Mouse (Mus musculus): ENCODE data around the gene Trmt44.

Trmt44 gene

DNA sequence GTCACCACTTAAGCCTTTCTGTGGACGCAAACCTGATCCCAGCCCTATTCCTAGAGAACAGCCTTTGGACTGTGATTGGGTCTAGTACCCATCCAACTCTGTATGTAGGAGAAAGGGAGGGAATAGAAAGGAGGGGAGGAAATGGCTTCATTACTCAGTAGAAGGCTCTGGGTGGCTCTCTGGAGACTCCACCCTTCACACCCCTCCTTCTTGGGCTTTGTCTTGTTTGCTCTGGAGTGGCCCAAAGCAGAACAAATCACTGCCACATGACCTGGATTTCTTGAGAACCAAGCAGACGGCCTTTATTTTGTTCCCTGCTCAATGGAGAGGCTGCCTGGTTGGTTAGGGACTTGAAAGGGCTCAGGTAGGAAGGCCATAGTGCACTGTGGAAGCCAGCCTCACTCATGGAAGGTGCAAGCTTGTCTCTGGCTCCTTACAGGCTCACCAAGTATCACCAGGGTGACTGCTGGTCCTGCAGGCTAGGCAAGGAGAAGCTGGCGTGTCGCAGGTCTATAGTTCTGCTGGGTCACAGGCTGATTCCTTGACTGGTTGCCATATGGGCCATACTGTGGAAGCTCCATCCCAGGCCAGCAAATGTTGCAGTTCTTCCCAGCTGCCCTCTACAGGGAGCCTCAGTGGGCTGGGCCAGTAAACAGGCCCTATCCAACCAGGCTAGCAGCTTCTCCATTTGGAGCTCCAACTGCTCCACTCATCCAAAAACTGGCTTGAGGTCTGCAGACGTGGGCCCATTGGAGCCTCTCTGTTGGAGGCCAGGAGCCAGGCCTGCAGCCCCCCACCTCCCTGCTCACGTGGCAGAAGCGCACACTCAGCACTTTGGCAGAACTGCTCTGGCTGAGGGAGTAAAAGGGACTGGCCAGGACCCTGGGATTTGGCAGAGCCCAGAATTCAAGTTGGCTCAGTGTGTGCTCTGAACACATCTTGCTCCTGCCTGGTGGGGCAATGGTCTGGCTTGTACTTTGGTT, 22.7 kb downstream of the Trmt44 start:
- DNase-seq (ENCODE audit: low read depth in 1 of 2, low spot score in 2 of 2): no peak

DNA sequence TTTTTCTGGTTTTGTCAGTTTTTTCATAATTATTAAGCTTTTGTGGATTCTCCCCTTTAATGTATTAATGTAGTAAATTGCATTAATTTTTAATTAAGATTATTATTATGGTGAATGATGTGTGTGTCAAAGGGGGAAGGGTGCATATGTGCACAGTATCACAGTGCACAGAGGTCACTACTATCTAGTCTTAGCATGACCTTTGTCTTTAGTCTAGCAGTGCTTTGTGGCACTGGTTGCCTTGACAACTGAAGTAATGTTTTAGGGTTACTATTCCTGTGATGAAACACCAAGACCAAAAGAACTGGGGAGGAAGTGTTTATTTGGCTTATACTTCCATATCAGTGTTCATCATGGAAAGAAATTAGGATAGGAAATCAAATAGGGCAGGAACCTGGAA, 28.7 kb downstream of the Trmt44 start:
- no peak for DNase-seq (ENCODE audit: low read depth in 1 of 2, low spot score in 2 of 2)

- no peak for DNase-seq (ENCODE audit: low read depth in 1 of 2, low spot score in 2 of 2)
These were observed 33.6 kb downstream of the Trmt44 start for GRCm38 (mm10) chr5:35541059-35541790.

GRCm38 (mm10) chr5:35540555-35540954, 34.3 kb downstream of the Trmt44 start:
- DNase-seq (ENCODE audit: low read depth in 1 of 2, low spot score in 2 of 2): no peak

DNA sequence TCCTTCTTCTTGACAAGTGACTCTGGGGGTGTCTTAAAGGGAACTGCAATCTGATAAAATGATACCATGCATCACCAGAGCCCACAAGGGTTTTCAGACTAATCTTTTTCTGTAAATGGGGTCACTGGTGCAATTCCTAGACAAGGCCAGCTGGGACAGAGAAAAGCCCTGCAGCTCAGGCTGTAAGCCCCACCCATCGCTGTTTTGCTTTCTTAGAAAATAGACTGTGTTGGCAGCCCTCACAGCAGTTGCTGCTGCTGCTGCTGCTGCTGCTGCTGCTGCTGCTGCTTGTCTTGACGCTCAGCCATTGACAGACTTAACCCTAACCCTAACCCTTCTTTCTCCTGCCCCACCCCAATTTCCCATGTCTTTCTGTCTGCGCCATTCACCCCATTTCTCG, 35.3 kb downstream of the Trmt44 start:
- no peak for DNase-seq (ENCODE audit: low read depth in 1 of 2, low spot score in 2 of 2)

- no peak for DNase-seq (ENCODE audit: low read depth in 1 of 2, low spot score in 2 of 2)
These were observed 36.8 kb downstream of the Trmt44 start for GRCm38 (mm10) chr5:35538022-35538421.

- no peak for DNase-seq (ENCODE audit: low read depth in 1 of 2, low spot score in 2 of 2)
These were observed 37.4 kb downstream of the Trmt44 start for GRCm38 (mm10) chr5:35537474-35537873.

DNA sequence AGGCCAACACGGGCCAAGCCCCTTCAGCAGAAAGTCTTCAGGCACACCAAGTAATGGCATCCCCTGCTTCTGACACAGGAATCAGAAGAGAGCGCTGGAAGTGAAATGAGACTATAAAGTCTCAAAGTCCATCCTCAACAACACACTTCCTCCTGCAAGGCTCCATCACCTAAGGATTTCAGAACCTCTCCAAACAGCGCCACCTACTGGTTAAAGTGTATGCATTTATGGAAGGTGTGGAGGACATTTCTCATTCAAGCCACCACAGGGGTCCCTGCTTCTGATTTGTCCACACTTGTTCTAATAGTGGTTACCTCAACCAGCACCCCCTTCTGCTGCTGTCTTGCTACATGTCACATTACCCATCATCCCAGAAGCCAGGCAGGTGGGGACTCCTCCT, 38.6 kb downstream of the Trmt44 start:
- DNase-seq (ENCODE audit: low read depth in 1 of 2, low spot score in 2 of 2): no peak

DNA sequence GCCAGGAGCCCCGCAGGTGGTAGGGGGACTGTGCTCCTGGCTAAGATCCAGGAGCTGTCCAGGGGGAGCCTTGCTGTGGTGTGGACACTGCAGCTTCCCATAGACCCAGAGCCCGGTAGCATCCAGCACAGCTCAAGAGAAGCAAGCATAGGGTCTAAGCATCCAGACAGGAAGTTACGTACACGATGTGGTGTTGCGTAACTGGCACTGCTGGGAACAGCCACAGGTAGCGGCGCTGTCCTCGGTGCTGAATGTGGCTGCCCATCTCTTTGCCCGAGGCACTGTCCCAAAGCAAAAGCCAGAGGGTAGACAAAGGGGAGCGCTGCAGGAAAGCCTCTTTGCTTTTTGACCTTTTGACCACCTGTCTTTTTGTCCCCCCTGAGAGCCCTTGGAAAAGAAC, 43.3 kb downstream of the Trmt44 start:
- DNase-seq (ENCODE audit: low read depth in 1 of 2, low spot score in 2 of 2): no peak

DNA sequence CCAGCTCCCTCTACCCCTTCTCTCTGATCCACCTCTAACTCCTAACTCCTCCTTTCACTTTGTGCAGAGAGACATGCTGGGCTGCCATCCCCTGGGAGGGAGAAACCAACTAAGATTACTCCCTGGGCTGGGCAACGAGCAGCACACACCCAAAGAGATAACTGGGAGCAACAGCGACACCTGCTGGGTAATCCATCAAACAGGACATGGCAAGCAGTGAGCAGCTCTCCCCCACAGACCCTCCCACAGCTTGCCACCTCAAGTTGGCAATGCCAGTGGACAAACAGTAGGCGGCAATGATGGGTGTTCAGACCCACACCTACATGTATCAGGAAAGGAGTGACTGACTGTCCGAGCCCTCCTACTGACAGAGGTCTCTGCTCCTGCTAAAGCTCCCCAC, 44.4 kb downstream of the Trmt44 start:
- DNase-seq (ENCODE audit: low read depth in 1 of 2, low spot score in 2 of 2): no peak

DNA sequence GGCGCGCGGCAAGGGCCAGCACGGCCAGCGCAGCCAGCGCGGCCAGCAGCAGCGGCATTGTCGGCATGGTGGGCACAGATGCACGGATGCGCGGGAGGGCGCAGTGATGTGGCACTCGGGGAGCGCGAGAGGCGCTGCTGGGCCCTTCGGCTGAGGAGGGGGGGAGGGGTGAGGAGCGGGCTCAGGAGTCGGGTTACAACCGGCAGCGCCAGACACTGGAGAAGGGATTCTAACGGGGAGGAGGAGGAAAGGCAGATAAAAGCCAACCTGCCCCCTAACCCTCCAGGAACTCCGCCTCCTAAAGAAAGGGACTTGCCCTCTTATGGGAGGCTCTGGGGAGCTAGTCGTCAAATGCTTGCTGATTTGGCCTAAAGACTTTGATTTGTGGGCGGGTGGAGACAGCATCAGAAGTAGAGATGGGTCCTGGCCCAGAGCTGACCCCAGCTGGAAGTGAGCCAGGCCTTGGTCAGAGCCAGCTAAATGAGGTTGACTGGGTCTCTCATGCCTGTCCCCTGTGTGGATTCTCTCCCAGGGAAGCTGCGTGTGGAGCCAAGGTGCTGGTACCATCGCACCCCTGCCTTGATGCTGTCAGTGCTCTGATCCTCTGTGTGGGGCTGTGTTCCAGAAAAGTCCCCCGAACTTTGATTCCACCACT, 49.3 kb downstream of the Trmt44 start, which contains the start of gene Cpz:
Cpz (minus strand) TSS at position 230 of the 655 bp plus-strand sequence.
- no peak for DNase-seq (ENCODE audit: low read depth in 1 of 2, low spot score in 2 of 2)

DNA sequence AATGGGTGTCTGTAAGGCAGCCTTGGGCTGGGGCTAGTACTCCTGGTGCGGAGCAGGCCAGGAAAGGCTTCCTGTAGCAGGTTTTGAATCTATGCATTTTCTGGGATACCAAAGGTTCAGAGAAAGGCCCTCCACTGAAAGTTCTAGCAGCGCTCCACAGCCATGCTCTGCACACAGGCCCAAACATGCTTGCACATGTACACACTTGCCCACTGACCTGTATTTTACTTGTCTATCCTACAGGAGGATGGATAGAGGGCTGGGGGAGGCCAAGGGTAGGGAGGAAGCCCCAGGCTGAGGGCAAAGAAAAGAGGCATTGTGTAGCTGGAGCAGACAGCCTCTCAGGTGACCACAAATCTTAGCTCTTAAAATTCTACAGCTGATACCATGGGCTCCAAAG, 50.5 kb downstream of the Trmt44 start:
- no peak for DNase-seq (ENCODE audit: low read depth in 1 of 2, low spot score in 2 of 2)

DNA sequence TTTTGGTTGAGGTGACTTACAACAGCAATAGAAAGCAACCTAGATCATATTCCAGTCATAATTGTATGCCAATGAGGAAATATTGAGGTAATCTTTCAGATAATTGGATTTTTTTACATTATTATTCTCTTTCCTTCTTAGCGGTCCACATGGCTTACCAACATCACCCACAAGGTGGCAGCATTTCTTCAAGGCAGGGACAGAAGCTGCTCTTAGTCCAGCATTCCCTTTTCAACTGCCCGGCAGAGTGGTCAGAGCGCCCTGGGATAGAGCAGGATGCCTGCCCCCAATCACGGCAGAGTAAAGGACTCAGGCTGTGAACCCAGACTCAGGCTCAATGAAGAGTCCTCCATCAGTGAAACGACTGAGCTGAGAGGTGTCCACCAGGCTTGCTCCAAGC, 51.1 kb downstream of the Trmt44 start:
- DNase-seq (ENCODE audit: low read depth in 1 of 2, low spot score in 2 of 2): no peak

DNA sequence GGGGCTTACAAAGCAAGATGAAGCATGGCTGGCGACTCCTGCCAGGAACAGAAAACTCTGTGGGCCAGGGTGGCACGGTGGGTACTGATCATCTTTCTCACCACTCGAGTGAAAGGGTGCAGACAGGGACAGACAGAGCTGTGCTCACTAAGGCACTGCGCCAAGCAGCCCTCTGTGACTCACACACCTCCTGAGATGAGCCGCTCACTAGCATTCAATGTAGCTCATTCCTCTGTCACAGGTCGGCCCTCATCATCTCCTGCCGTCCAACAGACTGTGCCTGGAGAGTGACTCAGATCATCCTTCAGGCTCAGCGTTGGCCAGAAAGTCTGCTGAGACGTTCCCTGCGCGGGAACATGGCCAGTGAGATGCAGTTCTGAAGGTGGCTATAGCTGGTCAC, 58.1 kb downstream of the Trmt44 start:
- DNase-seq (ENCODE audit: low read depth in 1 of 2, low spot score in 2 of 2): no peak

- no peak for DNase-seq (ENCODE audit: low read depth in 1 of 2, low spot score in 2 of 2)
These were observed 64.3 kb downstream of the Trmt44 start for GRCm38 (mm10) chr5:35510589-35510988.

Measured in monocyte, adult 2 months (primary cell).